Mouse (Mus musculus) left cerebral cortex, postnatal 14 days (tissue): ENCODE measurements at regions not wholly inside any gene's neighbourhood (a gene's known extent, or its start where the extent isn't known, plus 50 kb on each side); places are given as distances from the start of the nearest gene placed in this dataset.
"Not testable (repeated sequence)": the region's sequence is repeated elsewhere in the genome, so short reads cannot be mapped to it uniquely, and the experiment has no call there.

Experiments
- DNase-seq, 2 experiments: peaks; one replicate each; pipeline ENCODE4 v3.0.0; 2021 to 2022; ENCODE audit warnings: low spot score in 2 of 2, mixed read lengths in 1 of 2
- intact Hi-C: fragments of 180-260 bp; cut with DNase I; formaldehyde crosslinking; loops from one replicate; pipeline ENCODE4 v1.15.1; 2025

- intact Hi-C loops: no loop called here
- no peak for DNase-seq
Measured at GRCm38 (mm10) chr1:161649387-161649786, 138.9 kb downstream of the Fasl start.

- no peak for DNase-seq
- intact Hi-C loops: no loop called here
Measured at GRCm38 (mm10) chr1:161632098-161632497, 137.6 kb downstream of the Tnfsf18 start.

DNA sequence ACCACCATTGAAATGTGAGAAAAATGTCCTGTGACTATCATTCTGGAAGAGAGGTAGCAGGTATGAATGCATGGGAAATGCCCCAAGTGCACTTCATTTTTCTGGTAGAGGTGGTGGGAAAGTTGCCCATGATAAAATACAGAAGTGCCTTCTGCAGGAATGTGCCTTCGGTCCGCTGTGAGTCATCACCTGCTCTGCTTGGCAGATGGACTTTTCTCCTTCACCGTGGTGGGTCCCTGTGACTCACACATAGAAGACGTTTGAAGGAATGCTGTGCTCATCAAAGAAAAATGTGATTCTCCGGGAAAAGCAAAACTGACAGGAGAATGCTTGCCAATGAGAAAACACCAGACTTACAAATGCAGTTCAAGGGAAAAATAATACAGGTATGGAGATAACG, 126.8 kb downstream of the Tnfsf18 start:
- DNase-seq: peak; percentile 15 to 22
- intact Hi-C loops: no loop called here

DNA sequence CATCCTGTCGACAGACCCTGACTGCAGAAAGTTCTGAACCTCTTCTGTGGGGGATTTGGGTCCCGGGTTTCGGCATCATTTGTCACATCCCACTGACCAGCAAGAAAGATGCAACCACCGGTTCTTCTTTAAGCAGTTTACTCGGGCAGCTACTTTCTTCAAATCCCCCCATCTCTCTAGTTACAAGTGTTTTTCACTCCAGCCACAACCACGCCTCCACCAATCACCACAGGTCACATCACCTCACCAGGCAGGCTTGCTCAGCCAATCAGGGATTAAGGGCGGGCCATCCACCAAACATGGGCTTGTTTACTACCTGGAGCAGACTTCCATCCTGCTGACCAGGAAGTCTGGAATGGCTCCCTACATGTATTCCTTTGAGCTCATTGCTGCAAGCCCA, 119.6 kb downstream of the Tnfsf18 start:
- intact Hi-C loops, DNase-seq: not testable (repeated sequence)

DNA sequence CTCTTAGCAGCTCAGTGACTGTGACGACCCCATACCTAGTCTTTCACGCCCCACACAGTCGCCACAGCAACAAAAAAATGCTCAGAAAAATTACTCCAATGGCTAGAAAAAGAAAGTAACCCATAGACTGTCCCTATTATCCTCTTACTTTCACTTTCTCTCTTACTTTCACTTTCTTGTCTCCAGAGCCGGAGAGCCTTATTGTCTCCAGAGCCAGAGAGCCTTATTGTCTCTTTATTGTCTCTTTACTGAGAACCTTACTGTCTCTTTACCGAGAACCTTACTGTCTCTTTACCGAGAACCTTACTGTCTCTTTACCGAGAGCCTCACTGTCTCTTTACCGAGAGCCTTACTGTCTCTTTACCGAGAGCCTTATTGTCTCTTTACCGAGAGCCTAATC, 119.2 kb downstream of the Tnfsf18 start:
- intact Hi-C loops, DNase-seq: not testable (repeated sequence)

DNA sequence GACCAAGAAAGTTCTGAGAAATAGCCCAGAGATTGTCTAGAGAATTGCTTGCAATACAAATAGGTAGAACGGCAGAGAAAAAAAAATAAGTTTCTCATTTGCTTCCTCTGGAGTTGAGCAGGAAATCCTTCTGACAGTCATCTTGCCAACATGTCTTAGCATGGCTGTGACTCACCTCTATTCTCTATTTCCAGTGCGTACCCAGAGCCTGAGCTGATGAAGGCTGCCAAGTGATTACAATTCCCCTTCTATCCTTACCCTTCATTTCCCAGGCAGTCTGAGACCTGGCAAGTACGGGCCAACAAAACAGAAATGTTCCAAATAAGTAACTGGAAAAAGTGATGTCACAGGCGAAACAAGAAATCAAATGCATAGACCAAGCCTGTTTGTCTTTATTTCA, 113.0 kb downstream of the Tnfsf18 start:
- intact Hi-C loops: loop anchor here (10.0 kb wide), 1 partner anchor 213 kb away; the partner anchor contains the start of gene Tnfsf4
- no peak for DNase-seq

GRCm38 (mm10) chr1:161602150-161602549, 107.7 kb downstream of the Tnfsf18 start:
- intact Hi-C loops: loop anchor here (10.0 kb wide), 1 partner anchor 207 kb away; the partner anchor contains the start of gene Tnfsf4

DNA sequence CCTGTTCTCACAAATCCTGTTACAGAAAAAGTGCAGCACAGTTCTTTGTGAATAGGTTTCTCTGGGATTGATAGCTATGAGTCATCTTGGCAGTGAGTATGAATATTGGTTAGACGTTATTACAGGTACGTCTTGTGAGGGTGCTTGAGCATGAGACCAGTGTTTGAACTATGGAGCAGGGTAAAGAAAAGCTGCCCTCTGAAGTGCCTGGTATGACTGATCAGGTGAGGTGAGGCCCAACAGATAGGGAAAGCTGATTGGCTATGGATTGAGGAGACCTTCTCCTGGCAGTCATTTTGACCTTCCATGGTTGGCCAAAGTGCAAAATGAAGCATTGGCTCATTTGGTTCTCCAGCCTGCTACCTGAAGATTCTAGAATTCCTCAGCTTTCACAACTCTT, 106.7 kb downstream of the Tnfsf18 start:
- DNase-seq: no peak
- intact Hi-C loops: loop anchor here (10.0 kb wide), 1 partner anchor 206 kb away; the partner anchor contains the start of gene Tnfsf4

More at GRCm38 (mm10) chr1:161602150-161602549, 107.7 kb downstream of the Tnfsf18 start:
- DNase-seq: peak in 1 of 2 experiments; percentile 3

- no peak for DNase-seq
- intact Hi-C loops: no loop called here
Measured at GRCm38 (mm10) chr1:161598167-161598566, 103.7 kb downstream of the Tnfsf18 start.

GRCm38 (mm10) chr1:161576530-161576929, 82.1 kb downstream of the Tnfsf18 start:
- intact Hi-C loops: no loop called here
- DNase-seq: no peak

DNA sequence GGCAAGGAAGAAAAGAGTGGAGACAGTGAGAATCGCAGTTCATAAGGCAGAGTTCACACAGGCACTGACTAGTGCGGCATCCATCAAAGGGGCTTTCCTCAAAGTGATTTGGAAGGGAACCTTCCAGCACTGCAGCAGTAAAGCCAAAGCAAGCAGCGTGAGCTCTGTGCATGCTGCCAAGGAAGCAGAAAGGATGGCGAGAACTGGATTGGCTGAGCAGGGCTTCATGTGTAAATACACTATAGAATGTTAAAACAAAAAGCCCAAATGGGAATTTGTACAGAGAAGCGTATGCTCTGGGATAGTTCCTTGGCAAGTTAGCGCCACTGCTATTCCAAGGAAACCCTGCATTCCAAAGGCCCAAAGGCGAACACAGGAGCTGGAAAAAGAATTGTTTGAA, 81.5 kb downstream of the Tnfsf18 start:
- intact Hi-C loops: no loop called here
- peak; percentile 9 to 14 for DNase-seq

DNA sequence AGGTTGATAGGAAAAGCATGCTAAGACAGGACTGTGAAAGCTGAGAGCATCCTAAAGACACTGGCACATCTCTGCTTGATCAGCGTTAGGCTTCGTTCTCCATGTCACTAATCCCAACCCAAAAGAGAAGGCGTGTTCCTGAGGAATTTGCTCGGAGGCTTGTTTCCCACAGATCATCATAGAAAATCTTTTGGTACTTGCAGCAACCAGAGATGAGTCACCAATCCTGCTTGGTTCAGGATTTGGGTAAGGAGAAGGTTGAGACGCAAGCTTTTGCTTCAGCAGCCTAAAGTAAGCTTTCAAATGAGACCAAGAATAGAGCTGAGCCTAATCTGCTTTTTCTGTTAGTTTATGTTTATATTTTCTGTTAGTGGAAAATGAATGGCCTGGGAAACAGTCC, 80.7 kb downstream of the Tnfsf18 start:
- peak in 1 of 2 experiments; percentile 2 for DNase-seq
- intact Hi-C loops: no loop called here

DNA sequence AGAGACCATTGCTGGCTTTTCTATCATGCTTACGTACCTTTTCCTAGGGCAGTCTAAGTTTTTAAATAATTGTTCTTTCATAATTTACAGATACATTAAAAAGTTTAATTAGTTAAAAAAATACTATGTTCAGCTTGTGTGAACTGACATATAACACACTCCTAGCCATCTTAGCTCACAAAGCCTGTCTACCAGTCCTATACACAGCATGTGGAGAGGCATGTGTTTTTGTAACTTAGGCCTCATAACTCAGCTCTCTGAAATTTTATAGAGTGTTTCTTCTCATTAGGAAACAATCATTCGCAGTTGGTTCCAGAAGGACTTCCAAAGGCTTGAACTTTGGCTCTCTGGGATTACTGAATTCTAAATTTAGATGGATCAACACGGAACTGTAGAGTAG, 76.3 kb downstream of the Tnfsf18 start:
- DNase-seq: no peak
- intact Hi-C loops: no loop called here

DNA sequence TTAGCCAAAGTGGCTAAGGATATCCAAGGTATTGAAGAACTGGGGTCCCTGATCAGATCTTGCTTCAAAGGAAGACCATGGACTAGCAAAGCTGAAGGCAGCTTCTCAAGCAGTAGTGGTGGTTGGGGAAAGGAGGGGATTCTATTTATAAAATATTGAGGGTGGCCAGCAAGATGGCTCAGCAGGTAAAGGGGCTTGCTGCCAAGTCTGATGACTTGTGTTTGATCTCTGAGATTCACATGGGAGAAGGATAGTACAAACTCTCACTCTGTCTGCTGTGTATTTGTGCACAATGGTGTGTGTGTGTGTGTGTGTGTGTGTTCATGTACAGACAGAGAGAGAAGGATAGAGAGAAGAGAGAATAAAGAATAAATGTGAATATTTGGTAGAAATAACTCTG, 73.4 kb downstream of the Tnfsf18 start:
- DNase-seq: no peak
- intact Hi-C loops: no loop called here

- DNase-seq: no peak
- intact Hi-C loops: no loop called here
Measured at GRCm38 (mm10) chr1:161560368-161560767, 65.9 kb downstream of the Tnfsf18 start.
